Mouse (Mus musculus) embryonic facial prominence, embryonic 12.5 days (tissue): ENCODE results near the gene Cgref1. TPM values are rescaled to one million over a fixed set of nuclear protein-coding genes. Genes with fewer than 3 reads are reported as not detected.

Source experiments
- ATAC-seq: fragments of 200-750 bp; cut with Nextera tagmentation; 2 replicates; pipeline ENCODE4 v1.8.0; 2017; ENCODE audit not compliant: insufficient number of reproducible peaks, insufficient read depth, low FRiP score, low TSS enrichment
- H3K27ac ChIP-seq: fragments of 300-500 bp; sonication (generic); 2 replicates; pipeline ENCODE4 v1.5.1; 2016; ENCODE audit warnings: mild to moderate bottlenecking
- H3K27me3 ChIP-seq: fragments of 300-500 bp; sonication (generic); 2 replicates; pipeline ENCODE4 v1.6.1; 2016; ENCODE audit warnings: mild to moderate bottlenecking, moderate library complexity
- H3K36me3 ChIP-seq: fragments of 300-500 bp; sonication (generic); 2 replicates; pipeline ENCODE4 v1.6.1; 2016; ENCODE audit warnings: mild to moderate bottlenecking
- H3K4me1 ChIP-seq: fragments of 300-500 bp; sonication (generic); 2 replicates; pipeline ENCODE4 v1.6.1; 2016
- H3K4me2 ChIP-seq: fragments of 300-500 bp; sonication (generic); replicated peaks from 2 replicates; pipeline ENCODE4 v1.6.1; 2016; ENCODE audit warnings: mild to moderate bottlenecking, moderate library complexity
- H3K4me3 ChIP-seq: fragments of 300-500 bp; sonication (generic); 2 replicates; pipeline ENCODE4 v1.5.1; 2016; ENCODE audit warnings: mild to moderate bottlenecking
- H3K9ac ChIP-seq: fragments of 300-500 bp; sonication (generic); 2 replicates; pipeline ENCODE4 v1.6.1; 2016; ENCODE audit warnings: mild to moderate bottlenecking, moderate library complexity
- H3K9me3 ChIP-seq: fragments of 300-500 bp; sonication (generic); 2 replicates; pipeline ENCODE4 v1.6.1; 2016; ENCODE audit warnings: mild to moderate bottlenecking, moderate library complexity
- WGBS: fragments of 180-500 bp; shearing (Covaris S2); methylation state at CpG from one replicate; pipeline ENCODE4 v1.1.7; 2016; 5-methylcytosine and 5-hydroxymethylcytosine counted together
- polyA plus RNA-seq: library from polyadenylated mRNA; unstranded; fragments of >200 nt; fragmentation: Nextera tagmentation; extraction: Ambion mirVana; gene quantifications from 2 replicates; pipeline ENCODE4 v1.2.1, GENCODE M21; 2016

The Cgref1 gene
- polyA plus RNA-seq, 1 experiment from 2014 or later = 4.5 TPM

DNA sequence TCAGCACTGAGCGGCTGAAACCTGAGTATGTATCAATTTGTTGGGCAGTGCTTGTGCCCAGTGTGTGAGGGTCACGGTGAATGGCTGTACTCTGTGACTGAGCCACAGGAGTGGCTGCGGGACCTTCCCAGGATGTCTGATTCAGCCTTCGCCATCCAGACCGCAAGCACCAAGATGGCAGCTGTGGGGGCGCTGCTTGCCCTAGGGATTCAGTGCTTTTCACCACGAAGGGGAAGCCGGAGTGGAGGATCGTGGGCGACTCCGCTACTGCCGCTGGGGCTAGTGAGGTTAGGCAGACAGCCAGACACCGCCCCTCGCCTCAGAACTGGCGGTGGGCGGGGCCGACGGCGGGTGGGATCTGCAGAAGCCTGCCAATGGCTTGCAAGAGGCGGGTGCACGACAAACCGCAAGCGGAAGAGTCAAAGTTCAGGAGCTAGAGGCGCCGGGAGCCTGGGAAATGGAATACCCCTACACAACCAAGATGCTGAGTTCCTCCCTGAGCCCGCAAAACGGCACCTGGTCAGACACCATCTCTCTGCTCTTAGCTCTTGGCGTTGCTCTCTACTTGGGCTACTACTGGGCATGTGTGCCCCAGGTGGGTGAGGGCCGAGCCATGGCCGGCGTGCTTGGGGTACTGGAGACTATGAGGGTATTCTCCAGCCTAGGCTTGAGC is 4.4 kb upstream of the Cgref1 start:
- Histone ChIP-seq H3K4me3 (peak overlapping the region; percentile 50), H3K36me3 (peaks cover 25% of the 10 kb centered on the region), H3K4me2 (peak overlapping the region; percentile 85), H3K27ac (peak overlapping the region; percentile 76), H3K9me3 (no peaks in the 10 kb centered on the region), H3K27me3 (peaks cover 15% of the 10 kb centered on the region), H3K4me1 (peaks cover 17% of the 10 kb centered on the region), H3K9ac (peak overlapping the region; percentile 55; the same call in 1 of the 2 replicates)
- WGBS = under 1% methylated on average over 31 of the region's 31 CpGs
- ATAC-seq = peak; percentile 85

DNA sequence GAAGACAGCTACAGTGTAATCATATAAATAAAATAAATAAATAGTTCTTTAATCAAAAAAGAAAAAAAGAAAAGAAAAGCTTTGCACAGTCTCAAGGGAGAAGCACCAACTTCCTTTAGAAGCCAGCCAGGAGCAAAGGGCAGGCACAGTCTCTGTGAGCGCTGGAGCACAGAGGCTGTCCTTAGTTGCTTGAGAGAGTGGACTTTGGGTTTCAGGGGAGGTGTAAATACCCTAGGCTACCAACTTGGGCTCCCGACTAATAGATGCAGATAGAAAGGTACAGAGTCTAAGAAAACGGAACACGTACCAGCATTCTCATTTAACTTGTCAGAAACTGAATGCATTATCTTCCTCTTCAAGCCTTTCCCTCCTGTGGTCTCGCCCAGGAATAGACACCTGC is 3.2 kb upstream of the Cgref1 start:
- ATAC-seq = no peak
- H3K27ac ChIP-seq = no peak overlapping the region
- H3K4me3 ChIP-seq = no peak overlapping the region
- WGBS = 63% methylated on average over 5 of the region's 5 CpGs
- peaks cover 21% of the 10 kb centered on the region for H3K27me3 ChIP-seq
- no peak overlapping the region for H3K9ac ChIP-seq
- H3K9me3 ChIP-seq = no peaks in the 10 kb centered on the region
- peaks cover 14% of the 10 kb centered on the region for H3K36me3 ChIP-seq
- 0 out of 2 replicates have a peak overlapping the region, but pooled peaks have one; percentile 85 for H3K4me2 ChIP-seq
- H3K4me1 ChIP-seq = peaks cover 17% of the 10 kb centered on the region

DNA sequence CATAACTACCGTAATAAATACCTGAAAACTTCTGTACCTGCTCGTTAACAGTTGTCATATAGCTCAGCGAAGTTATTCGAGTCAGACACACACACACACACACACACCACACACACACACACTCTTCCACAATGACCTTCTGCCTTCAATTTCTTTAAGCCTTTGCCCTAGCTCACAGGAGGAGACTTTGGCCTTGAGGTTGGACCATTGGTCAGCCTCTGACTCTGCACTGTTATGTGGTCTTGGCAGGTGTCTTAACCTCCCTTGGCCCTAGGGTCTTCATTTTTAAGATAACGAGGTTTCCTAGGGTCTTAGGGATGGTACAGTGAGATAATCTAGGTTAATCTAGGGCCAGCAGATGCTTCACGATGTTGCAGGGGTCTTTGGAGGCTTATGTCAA is 1.0 kb downstream of the Cgref1 start:
- H3K27me3 ChIP-seq = peaks cover 21% of the 10 kb centered on the region
- no peaks in the 10 kb centered on the region for H3K9me3 ChIP-seq

DNA sequence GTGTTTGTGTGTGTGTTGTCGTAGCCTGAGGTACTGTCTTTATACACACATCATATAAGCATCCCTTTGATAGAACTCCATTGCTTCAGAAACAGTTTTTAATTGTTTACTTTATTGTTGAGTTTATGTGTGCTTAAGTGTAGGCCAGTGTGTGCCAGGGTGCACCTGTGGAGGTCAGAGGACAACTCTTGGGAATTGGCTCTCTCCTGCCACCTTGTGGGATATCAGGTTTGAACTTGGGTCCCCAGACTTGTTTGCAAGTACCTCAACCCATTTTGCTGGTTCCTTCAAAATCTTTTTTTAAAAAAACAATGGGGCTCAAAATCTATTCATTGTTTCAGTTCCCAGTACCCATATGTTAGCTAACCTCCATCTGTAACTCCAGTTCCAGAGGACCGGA is 2.4 kb downstream of the Cgref1 start:
- no peaks in the 10 kb centered on the region for H3K9me3 ChIP-seq
- H3K4me3 ChIP-seq = no peak overlapping the region
- no peak overlapping the region for H3K9ac ChIP-seq
- H3K36me3 ChIP-seq = no peaks in the 10 kb centered on the region
- H3K4me1 ChIP-seq = peaks cover 7% of the 10 kb centered on the region
- 86% methylated on average over 2 of the region's 2 CpGs for WGBS
- no peak for ATAC-seq
- H3K27ac ChIP-seq = no peak overlapping the region
- H3K27me3 ChIP-seq = peaks cover 21% of the 10 kb centered on the region
- no peak overlapping the region for H3K4me2 ChIP-seq

More for the DNA sequence above, 1.0 kb downstream of the Cgref1 start:
- ATAC-seq = no peak
- peaks cover 11% of the 10 kb centered on the region for H3K4me1 ChIP-seq
- 85% methylated on average over 6 of the region's 6 CpGs for WGBS
- H3K9ac ChIP-seq = no peak overlapping the region
- H3K27ac ChIP-seq = no peak overlapping the region
- no peak overlapping the region for H3K4me2 ChIP-seq
- H3K4me3 ChIP-seq = no peak overlapping the region
- H3K36me3 ChIP-seq = no peaks in the 10 kb centered on the region

DNA sequence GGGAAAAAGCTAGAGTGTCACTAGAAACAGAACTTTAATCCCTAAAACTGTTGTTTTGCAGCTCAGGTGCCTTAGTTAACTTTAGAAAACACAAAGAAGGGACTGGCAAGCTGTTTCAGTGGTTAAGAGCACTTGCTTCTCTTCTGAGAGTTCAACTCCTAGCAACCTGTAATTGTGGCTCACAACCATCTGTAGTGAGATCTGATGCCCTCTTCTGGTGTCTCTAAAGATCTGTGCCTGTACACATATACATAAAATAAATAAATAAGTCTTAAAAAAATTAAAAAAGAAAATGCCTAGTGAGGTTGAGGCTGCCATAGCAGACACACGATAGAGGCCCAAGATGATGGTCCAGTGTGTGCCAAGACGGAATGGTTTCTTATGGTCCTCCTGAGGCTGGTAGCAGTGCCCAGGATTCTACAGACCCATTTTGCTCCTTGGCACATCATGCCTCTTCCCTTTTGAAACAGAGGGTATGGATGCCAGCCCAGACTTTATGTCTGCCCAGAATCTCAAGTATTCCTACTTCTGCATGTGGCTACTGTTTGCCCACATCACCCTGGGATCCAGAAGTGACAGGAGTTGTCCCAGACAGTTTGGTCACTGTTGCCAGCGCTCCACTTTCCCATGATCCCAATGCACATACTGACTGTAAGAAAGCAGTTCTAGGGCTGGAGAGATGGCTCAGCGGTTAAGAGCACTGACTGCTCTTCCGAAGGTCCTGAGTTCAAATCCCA is 10.5 kb downstream of the Cgref1 start:
- Histone ChIP-seq H3K9ac (no peak overlapping the region), H3K27ac (no peak overlapping the region), H3K9me3 (no peaks in the 10 kb centered on the region), H3K36me3 (no peaks in the 10 kb centered on the region), H3K27me3 (no peaks in the 10 kb centered on the region), H3K4me2 (no peak overlapping the region), H3K4me1 (no peaks in the 10 kb centered on the region), H3K4me3 (no peak overlapping the region)
- ATAC-seq = no peak
- WGBS = 89% methylated on average over 5 of the region's 5 CpGs

DNA sequence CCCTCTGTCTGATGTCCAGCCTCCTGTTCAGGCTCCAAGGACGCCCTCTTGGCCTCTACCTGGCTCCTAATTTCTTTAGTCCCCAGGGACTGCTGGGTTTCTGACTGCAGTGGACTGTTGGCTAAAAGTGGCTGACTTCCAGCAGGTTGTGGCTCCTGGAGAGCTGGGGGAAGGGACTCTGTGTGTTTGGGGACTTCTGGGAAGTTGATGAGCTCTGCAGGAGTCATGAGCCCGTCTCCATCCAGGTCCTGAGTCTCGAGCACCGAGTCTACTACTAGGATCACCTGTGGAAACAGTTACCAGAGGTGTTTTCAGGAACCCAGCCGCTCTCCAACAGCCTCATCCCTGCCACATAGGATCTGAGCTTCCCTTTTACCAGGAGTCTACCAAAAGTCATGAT is 11.7 kb downstream of the Cgref1 start:
- Histone ChIP-seq H3K36me3 (no peaks in the 10 kb centered on the region), H3K27me3 (no peaks in the 10 kb centered on the region), H3K9me3 (no peaks in the 10 kb centered on the region), H3K4me1 (no peaks in the 10 kb centered on the region), H3K4me2 (no peak overlapping the region), H3K4me3 (no peak overlapping the region), H3K9ac (no peak overlapping the region), H3K27ac (no peak overlapping the region)
- ATAC-seq = no peak
- 62% methylated on average over 5 of the region's 5 CpGs for WGBS

DNA sequence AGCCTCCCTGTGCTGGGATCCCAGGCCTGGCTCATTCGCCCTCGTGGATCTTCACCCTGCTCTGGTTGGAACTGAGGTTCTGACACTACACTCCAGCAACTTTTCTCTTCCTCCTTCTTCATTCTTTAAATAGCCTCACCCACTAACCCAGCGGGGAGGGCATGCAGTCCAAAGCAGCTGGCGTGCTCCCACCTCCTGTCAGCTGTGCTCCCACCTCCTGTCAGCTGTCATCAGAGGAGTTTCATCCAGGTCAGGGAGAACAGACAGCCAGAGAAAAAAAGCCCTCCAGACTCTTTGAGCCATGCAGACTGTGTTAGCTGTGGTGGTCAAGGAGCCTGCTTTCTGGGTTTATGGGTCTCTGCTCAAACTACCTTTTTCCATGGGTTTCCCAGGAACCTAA is 14.0 kb downstream of the Cgref1 start:
- Histone ChIP-seq H3K4me1 (no peaks in the 10 kb centered on the region), H3K9me3 (no peaks in the 10 kb centered on the region), H3K4me3 (no peak overlapping the region), H3K9ac (no peak overlapping the region), H3K4me2 (no peak overlapping the region), H3K27me3 (no peaks in the 10 kb centered on the region), H3K27ac (no peak overlapping the region), H3K36me3 (no peaks in the 10 kb centered on the region)
- ATAC-seq = no peak
- WGBS = 80% methylated on average over 4 of the region's 4 CpGs

DNA sequence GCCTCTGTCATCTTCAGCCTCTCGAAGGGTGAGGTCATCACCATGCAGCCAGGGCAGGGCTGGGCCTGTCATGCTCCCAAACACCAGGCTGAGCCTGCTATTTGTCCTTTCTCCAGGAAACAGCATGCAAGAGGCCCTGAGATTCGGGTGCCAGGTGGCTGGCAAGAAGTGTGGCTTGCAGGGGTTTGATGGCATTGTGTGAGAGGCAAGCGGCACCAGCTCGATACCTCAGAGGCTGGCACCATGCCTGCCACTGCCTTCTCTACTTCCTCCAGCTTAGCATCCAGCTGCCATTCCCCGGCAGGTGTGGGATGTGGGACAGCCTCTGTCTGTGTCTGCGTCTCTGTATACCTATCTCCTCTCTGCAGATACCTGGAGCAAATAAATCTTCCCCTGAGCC is 14.5 kb downstream of the Cgref1 start:
- Histone ChIP-seq H3K27ac (no peak overlapping the region), H3K27me3 (no peaks in the 10 kb centered on the region), H3K4me3 (no peak overlapping the region), H3K4me1 (no peaks in the 10 kb centered on the region), H3K36me3 (no peaks in the 10 kb centered on the region), H3K9me3 (no peaks in the 10 kb centered on the region), H3K4me2 (no peak overlapping the region), H3K9ac (no peak overlapping the region)
- no peak for ATAC-seq
- 79% methylated on average over 6 of the region's 6 CpGs for WGBS

DNA sequence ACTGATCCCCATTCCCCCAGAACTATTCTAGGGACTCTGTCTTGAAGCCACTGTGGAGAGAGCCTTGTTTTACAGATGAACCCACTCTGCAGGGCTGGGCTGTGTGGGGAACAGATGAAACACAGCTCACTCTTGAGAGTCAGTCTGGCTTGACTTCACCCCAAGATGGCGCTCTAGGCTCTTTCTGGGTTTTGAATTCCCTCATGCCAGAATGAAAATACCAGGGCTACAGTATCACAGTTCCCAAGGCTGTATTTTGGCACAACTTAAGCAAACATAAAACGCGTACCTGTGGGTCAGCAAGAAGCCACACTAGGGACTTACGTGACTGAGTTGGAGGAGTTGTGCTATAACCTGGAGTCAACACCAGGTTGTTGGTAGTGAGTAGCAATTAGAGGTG is 15.3 kb downstream of the Cgref1 start:
- Histone ChIP-seq H3K4me3 (no peak overlapping the region), H3K27ac (no peak overlapping the region), H3K9me3 (no peaks in the 10 kb centered on the region), H3K36me3 (no peaks in the 10 kb centered on the region), H3K4me1 (no peaks in the 10 kb centered on the region), H3K9ac (no peak overlapping the region), H3K4me2 (no peak overlapping the region), H3K27me3 (no peaks in the 10 kb centered on the region)
- no peak for ATAC-seq
- 45% methylated on average over 4 of the region's 4 CpGs for WGBS

DNA sequence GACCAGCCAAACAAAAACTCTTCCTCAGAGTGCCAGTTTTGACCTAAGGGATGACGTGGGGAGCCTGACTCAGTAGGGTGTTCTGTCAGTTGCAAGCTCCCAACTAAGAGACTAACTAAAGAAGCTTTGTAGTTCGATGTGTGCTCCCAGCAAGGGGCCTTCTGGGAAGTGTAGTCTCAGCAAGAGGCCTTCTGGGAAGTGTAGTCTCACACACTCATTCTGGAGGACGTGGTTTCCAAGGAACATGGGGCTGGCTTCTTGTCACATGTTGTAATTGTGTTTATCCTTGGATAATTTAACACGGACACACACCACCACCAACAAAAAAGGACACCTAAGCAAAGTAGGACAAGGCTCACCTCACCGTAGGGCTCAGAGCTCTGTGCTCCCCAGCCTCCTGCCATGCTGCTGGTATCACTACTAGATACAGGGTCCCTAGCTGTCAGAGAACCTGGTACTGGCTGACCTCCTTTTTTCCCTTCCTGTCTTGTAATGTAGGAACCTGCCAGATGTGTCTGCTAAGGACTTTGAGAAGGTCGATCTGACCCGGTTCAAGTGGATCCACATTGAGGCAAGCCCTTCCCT is 17.4 kb downstream of the Cgref1 start:
- no peaks in the 10 kb centered on the region for H3K36me3 ChIP-seq
- H3K4me2 ChIP-seq = peak overlapping the region; percentile 41
- H3K27me3 ChIP-seq = no peaks in the 10 kb centered on the region
- no peaks in the 10 kb centered on the region for H3K4me1 ChIP-seq
- no peak overlapping the region for H3K27ac ChIP-seq
- WGBS = 41% methylated on average over 7 of the region's 7 CpGs
- no peaks in the 10 kb centered on the region for H3K9me3 ChIP-seq
- no peak for ATAC-seq
- H3K9ac ChIP-seq = no peak overlapping the region
- no peak overlapping the region for H3K4me3 ChIP-seq

DNA sequence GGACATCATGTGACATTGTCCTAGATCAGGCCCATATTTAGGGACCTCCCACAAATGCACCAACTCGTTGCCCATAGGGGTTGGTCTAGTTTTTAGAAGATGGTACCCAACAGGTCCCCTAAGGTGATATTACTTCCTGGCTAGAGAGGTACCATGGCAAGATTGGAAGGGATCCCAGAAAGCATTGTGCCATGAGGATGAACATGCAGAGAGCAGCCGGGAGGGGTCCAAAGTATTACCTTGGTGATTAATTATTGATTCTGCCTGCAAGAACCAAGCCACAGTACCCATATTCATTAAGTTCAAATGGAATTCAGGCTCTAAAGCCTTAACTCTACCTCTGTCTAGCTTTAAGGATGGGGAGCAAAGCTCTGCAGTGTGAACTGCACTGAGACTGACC is 19.3 kb downstream of the Cgref1 start:
- H3K27me3 ChIP-seq = no peaks in the 10 kb centered on the region
- H3K27ac ChIP-seq = no peak overlapping the region
- WGBS = 74% methylated on average over 2 of the region's 2 CpGs
- peaks cover 12% of the 10 kb centered on the region for H3K4me1 ChIP-seq
- H3K9me3 ChIP-seq = no peaks in the 10 kb centered on the region
- ATAC-seq = no peak
- H3K9ac ChIP-seq = no peak overlapping the region
- H3K36me3 ChIP-seq = peaks cover 2% of the 10 kb centered on the region; the same call in 1 of the 2 replicates
- H3K4me2 ChIP-seq = no peak overlapping the region
- H3K4me3 ChIP-seq = no peak overlapping the region

DNA sequence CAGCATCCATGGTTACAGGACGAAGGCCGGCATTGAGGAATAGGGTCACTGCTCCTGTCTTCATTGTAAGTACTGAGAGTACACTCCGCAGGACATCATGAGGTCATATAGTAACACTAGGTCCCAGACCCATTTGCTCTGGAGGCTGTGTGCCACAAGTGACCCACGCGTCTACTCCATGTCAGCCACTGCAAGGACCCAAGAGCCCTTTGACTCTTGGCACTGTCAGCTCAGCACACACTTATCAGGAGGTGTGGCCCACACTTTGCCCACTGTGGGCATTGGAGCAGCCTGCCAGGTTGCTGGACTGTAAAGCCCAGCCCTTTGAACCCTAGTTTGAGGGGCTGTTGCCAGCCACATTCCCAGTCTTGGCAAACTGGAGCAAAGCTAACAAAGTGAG is 20.2 kb downstream of the Cgref1 start:
- WGBS = 92% methylated on average over 5 of the region's 5 CpGs
- Histone ChIP-seq H3K9ac (no peak overlapping the region), H3K27ac (no peak overlapping the region), H3K27me3 (no peaks in the 10 kb centered on the region), H3K4me1 (peaks cover 13% of the 10 kb centered on the region), H3K4me2 (no peak overlapping the region), H3K36me3 (peaks cover 10% of the 10 kb centered on the region), H3K4me3 (no peak overlapping the region), H3K9me3 (no peaks in the 10 kb centered on the region)
- no peak for ATAC-seq
